In the genomic region with DNA sequence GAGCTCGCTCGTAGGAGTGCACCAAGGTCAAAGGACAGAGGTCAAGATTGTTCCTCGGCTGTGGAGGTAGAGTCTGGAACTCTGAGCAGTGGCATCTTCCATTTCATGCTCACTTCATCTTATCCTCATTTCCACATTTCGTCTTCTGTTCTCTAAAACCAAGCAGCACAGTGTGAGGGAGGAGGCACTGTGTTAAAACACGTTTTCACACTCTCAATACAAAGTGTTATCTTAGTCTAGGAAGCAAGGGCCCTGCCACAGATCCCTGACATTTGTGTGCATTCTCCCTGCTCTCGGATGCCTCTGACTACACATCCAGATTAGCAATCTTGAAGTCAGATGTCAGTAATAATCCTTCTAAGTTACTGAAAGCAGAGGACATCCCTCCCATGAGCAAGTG, we compare ENCODE assay signal across 18 mouse cellular contexts.
"Had no signal": no experiment of that assay in that cellular context is flagged by ENCODE, and none has a peak within 500 bp of the region (broad histone marks: within the 10 kb centered on the region; RNA-seq: fewer than 3 reads in every experiment).

No protein-coding gene starts in this region.

- H3K27ac ChIP-seq: lung, embryonic 15.5 days; macrophage; midbrain, embryonic 12.5 days; neural tube, embryonic 13.5 days; neural tube, embryonic 15.5 days had no signal

- H3K4me3 ChIP-seq: lung, embryonic 15.5 days; megakaryocyte, embryonic 14.5 days; midbrain, embryonic 12.5 days; myocyte; neural tube, embryonic 13.5 days; neural tube, embryonic 15.5 days had no signal

- H3K27me3 ChIP-seq: lung, embryonic 15.5 days; megakaryocyte, embryonic 14.5 days; midbrain, embryonic 12.5 days; neural tube, embryonic 13.5 days; neural tube, embryonic 15.5 days had no signal

- DNase-seq: liver, postnatal 0 days; lung, adult 2 months; lung, postnatal 14 days; lung, postnatal 36 days; midbrain, embryonic 14.5 days; retina, postnatal 1 day; right cerebral cortex, postnatal 14 days; spleen, adult 18-20 months; thymus, adult 2 months; thymus, postnatal 25 days; thymus, postnatal 4 days had no signal

- H3K4me1 ChIP-seq: lung, embryonic 15.5 days; megakaryocyte, embryonic 14.5 days; midbrain, embryonic 12.5 days; neural tube, embryonic 13.5 days; neural tube, embryonic 15.5 days had no signal

- H3K9me3 ChIP-seq: lung, embryonic 15.5 days; midbrain, embryonic 12.5 days; neural tube, embryonic 13.5 days; neural tube, embryonic 15.5 days had no signal

- H3K36me3 ChIP-seq: lung, embryonic 15.5 days; midbrain, embryonic 12.5 days; neural tube, embryonic 13.5 days; neural tube, embryonic 15.5 days had no signal
